Mouse (Mus musculus): ENCODE data around the gene Tmod3. TPM values are rescaled to one million over a fixed set of nuclear protein-coding genes. Genes with fewer than 3 reads are reported as not detected.

Gene Tmod3
- polyA plus RNA-seq, 2 experiments = 48.8 to 120 TPM

DNA sequence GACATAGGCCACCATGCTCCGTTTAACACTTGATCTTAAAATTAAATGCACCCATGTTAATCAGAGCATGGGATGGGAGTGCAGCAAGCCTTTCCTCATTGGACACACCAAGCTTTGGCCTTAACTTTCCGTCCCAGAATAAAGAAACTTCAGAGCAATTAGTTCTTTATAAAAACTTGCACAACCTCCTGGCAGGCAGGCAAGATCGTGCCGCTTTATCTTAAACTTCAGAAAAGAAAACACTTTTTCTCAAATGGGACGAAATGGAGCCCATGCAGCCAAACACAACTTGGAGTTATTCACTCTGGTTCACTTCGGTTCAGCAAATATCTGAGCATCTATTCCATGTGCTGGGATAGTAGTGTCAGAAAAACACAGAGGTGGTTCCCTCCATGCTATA, 19.9 kb upstream of the Tmod3 start:
- Histone ChIP-seq H3K4me2 (replicated peaks; ENCODE audit: low read depth, low read length, severe bottlenecking) (no peak overlapping the region), H3K27me3 (ENCODE audit: control insufficient read depth, insufficient read depth, low read length) (no peaks in the 10 kb centered on the region), H3K27ac (replicated peaks; ENCODE audit: low read depth, low read length) (no peak overlapping the region), H3K4me1 (ENCODE audit: control insufficient read depth, insufficient read depth, low read length) (no peaks in the 10 kb centered on the region), H3K36me3 (ENCODE audit: control insufficient read depth, insufficient read depth, low read length) (0 out of 2 replicates have a peak, but pooled peaks cover 8% of the 10 kb centered on the region), H3K9me3 (ENCODE audit: control insufficient read depth, low read length) (no peaks in the 10 kb centered on the region), H3K4me3 (replicated peaks; ENCODE audit: low read length) (no peak overlapping the region), H3K9ac (ENCODE audit: low read depth, low read length, severe bottlenecking) (no peak overlapping the region)
- no peak for ATAC-seq (ENCODE audit: low FRiP score, low read depth)
- no peak for TF ChIP-seq POLR2A (IDR thresholded peaks at IDR 0.05; ENCODE audit: borderline replicate concordance, extremely low read depth, insufficient read depth, insufficient read length)
- WGBS = 92% methylated on average over 6 of the region's 6 CpGs
- no peak for DNase-seq (ENCODE audit: low spot score)

DNA sequence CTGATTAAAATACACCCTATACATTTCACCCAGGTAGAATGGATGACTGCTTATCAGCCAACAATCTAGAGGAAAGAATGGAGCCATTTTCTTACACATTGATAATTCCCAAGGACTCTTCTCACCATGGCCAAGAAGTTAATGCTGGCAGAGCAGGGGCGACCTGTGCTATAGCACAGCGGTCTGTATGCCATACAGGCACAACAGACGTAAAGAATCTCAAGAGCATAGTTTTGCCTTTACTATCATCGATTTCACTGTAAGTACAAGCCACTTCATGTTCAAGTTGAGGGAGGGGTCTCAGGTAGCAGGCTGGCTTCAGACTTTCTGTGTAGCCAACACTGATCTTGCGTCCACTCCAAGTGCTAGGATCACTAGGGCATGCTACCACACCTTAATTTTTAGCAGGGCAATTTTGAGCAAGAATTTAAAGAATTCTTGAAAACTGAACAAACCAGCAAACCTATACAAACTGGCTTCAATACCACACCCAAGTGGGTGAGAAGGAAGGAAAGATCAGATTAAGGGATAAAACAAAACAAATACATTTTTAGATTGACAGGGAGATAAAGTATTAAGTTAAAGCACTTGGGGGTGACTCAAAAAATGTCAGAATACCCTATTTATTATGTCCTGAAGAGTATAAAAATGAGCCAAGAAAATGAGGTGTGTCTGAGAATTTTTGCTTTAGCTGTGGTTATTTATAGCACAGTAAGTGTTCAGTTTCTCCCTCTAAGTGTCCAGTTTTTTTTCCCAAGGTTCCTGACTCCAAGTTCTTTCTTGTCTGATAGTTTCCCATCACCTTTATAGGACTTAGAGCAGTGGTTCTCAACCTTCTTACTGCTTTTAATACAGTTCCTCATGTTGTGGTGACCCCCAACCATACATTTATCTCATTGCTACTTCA, 11.8 kb upstream of the Tmod3 start:
- Histone ChIP-seq H3K27me3 (ENCODE audit: control insufficient read depth, insufficient read depth, low read length) (no peaks in the 10 kb centered on the region), H3K9ac (ENCODE audit: low read depth, low read length, severe bottlenecking) (no peak overlapping the region), H3K4me3 (replicated peaks; ENCODE audit: low read length) (no peak overlapping the region), H3K9me3 (ENCODE audit: control insufficient read depth, low read length) (no peaks in the 10 kb centered on the region), H3K36me3 (ENCODE audit: control insufficient read depth, insufficient read depth, low read length) (0 out of 2 replicates have a peak, but pooled peaks cover 9% of the 10 kb centered on the region), H3K27ac (replicated peaks; ENCODE audit: low read depth, low read length) (no peak overlapping the region), H3K4me1 (ENCODE audit: control insufficient read depth, insufficient read depth, low read length) (no peaks in the 10 kb centered on the region), H3K4me2 (replicated peaks; ENCODE audit: low read depth, low read length, severe bottlenecking) (no peak overlapping the region)
- WGBS = 82% methylated on average over 5 of the region's 5 CpGs
- no peak for TF ChIP-seq POLR2A (IDR thresholded peaks at IDR 0.05; ENCODE audit: borderline replicate concordance, extremely low read depth, insufficient read depth, insufficient read length)
- no peak for ATAC-seq (ENCODE audit: low FRiP score, low read depth)
- DNase-seq (ENCODE audit: low spot score) = no peak

DNA sequence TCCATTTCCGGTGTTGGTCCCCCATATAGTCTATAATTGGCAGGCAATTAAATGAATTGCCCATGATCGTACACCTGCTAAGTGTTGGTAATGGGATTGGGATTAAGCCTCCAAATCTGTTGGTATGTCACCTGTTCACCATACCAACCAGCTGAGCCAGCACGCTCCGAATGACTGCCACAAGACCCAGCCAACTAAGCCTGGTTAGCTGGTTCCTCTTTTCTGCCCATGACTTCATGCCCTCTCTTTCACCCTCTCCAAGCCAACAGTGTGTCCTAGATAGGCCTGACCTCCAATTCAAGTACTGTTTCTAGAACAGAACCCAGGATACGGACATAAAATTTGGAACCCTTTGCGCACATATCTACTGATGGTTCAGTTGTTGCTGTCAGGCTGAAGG, 8.9 kb upstream of the Tmod3 start:
- ATAC-seq (ENCODE audit: low FRiP score, low read depth) (no peak), DNase-seq (ENCODE audit: low spot score) (no peak)
- no peak overlapping the region for H3K9ac ChIP-seq (ENCODE audit: low read depth, low read length, severe bottlenecking)
- WGBS = 87% methylated on average over 6 of the region's 6 CpGs
- TF ChIP-seq POLR2A (IDR thresholded peaks at IDR 0.05; ENCODE audit: borderline replicate concordance, extremely low read depth, insufficient read depth, insufficient read length) = no peak
- no peaks in the 10 kb centered on the region for H3K27me3 ChIP-seq (ENCODE audit: control insufficient read depth, insufficient read depth, low read length)
- H3K9me3 ChIP-seq (ENCODE audit: control insufficient read depth, low read length) = no peaks in the 10 kb centered on the region
- H3K4me3 ChIP-seq (replicated peaks; ENCODE audit: low read length) = no peak overlapping the region
- no peak overlapping the region for H3K4me2 ChIP-seq (replicated peaks; ENCODE audit: low read depth, low read length, severe bottlenecking)
- no peaks in the 10 kb centered on the region for H3K4me1 ChIP-seq (ENCODE audit: control insufficient read depth, insufficient read depth, low read length)
- H3K27ac ChIP-seq (replicated peaks; ENCODE audit: low read depth, low read length) = no peak overlapping the region
- 0 out of 2 replicates have a peak, but pooled peaks cover 2% of the 10 kb centered on the region for H3K36me3 ChIP-seq (ENCODE audit: control insufficient read depth, insufficient read depth, low read length)

DNA sequence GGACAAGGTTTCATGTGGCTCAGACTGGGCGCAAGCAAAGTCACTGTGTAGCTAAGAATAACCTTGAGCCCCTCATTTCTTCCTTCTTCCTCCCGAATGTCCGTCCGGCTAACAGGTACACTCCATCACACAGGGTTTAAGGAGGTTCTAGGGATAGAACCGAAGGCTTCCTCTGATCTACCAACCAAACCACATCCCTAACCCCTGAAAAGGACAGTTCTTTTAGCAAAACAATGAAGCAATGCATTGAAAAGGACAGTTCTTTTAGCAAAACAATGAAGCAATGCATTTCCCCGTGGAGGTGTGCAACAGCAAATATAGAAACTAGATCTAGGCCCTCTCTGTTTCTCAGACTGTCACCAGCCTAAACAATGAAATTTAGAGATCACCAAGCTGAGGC, 5.4 kb upstream of the Tmod3 start:
- no peaks in the 10 kb centered on the region for H3K9me3 ChIP-seq (ENCODE audit: control insufficient read depth, low read length)
- no peak overlapping the region for H3K4me3 ChIP-seq (replicated peaks; ENCODE audit: low read length)
- no peaks in the 10 kb centered on the region for H3K27me3 ChIP-seq (ENCODE audit: control insufficient read depth, insufficient read depth, low read length)
- WGBS = 88% methylated on average over 6 of the region's 6 CpGs
- ATAC-seq (ENCODE audit: low FRiP score, low read depth) = no peak
- no peak overlapping the region for H3K27ac ChIP-seq (replicated peaks; ENCODE audit: low read depth, low read length)
- no peak overlapping the region for H3K9ac ChIP-seq (ENCODE audit: low read depth, low read length, severe bottlenecking)
- H3K4me2 ChIP-seq (replicated peaks; ENCODE audit: low read depth, low read length, severe bottlenecking) = no peak overlapping the region
- H3K4me1 ChIP-seq (ENCODE audit: control insufficient read depth, insufficient read depth, low read length) = no peaks in the 10 kb centered on the region
- no peaks in the 10 kb centered on the region for H3K36me3 ChIP-seq (ENCODE audit: control insufficient read depth, insufficient read depth, low read length)
- no peak for TF ChIP-seq POLR2A (IDR thresholded peaks at IDR 0.05; ENCODE audit: borderline replicate concordance, extremely low read depth, insufficient read depth, insufficient read length)
- no peak for DNase-seq (ENCODE audit: low spot score)

DNA sequence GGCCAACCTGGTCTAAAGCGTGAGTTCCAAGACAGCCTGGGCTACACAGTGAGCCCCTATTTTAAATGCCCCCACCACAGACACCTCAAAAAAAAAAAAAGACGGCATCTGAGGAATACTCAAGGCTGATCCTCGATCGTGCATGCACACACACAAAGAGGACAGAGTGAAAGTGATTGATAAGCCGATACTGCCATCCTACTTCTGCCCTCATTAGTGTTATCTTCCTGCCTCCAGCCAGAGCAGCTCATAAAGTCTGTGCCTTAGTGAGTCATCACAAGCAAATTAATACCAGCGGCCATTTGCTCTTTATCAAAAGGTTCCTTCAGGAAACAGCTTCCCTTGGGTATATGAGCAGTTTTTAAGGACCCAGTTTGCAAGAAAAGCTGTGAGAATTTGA, 4.2 kb upstream of the Tmod3 start:
- no peak overlapping the region for H3K4me2 ChIP-seq (replicated peaks; ENCODE audit: low read depth, low read length, severe bottlenecking)
- no peak overlapping the region for H3K9ac ChIP-seq (ENCODE audit: low read depth, low read length, severe bottlenecking)
- no peak for TF ChIP-seq POLR2A (IDR thresholded peaks at IDR 0.05; ENCODE audit: borderline replicate concordance, extremely low read depth, insufficient read depth, insufficient read length)
- DNase-seq (ENCODE audit: low spot score) (no peak), ATAC-seq (ENCODE audit: low FRiP score, low read depth) (no peak)
- H3K4me3 ChIP-seq (replicated peaks; ENCODE audit: low read length) = no peak overlapping the region
- H3K27me3 ChIP-seq (ENCODE audit: control insufficient read depth, insufficient read depth, low read length) = no peaks in the 10 kb centered on the region
- H3K36me3 ChIP-seq (ENCODE audit: control insufficient read depth, insufficient read depth, low read length) = no peaks in the 10 kb centered on the region
- H3K27ac ChIP-seq (replicated peaks; ENCODE audit: low read depth, low read length) = no peak overlapping the region
- H3K9me3 ChIP-seq (ENCODE audit: control insufficient read depth, low read length) = no peaks in the 10 kb centered on the region
- 54% methylated on average over 6 of the region's 6 CpGs for WGBS
- no peaks in the 10 kb centered on the region for H3K4me1 ChIP-seq (ENCODE audit: control insufficient read depth, insufficient read depth, low read length)

Data from limb, embryonic 14.5 days (tissue).